Mouse (Mus musculus): ENCODE data around the gene Gon7. TPM values are rescaled to one million over a fixed set of nuclear protein-coding genes. Genes with fewer than 3 reads are reported as not detected.

The Gon7 gene
- polyA plus RNA-seq, 1 experiment from 2014 or later = 16.2 TPM

- H3K36me3 ChIP-seq (ENCODE audit: control insufficient read depth, insufficient read depth, low read length) = no peaks in the 10 kb centered on the region
- no peaks in the 10 kb centered on the region for H3K9me3 ChIP-seq (ENCODE audit: control insufficient read depth, low read length)
- H3K27me3 ChIP-seq (replicated peaks; ENCODE audit: control insufficient read depth, insufficient read depth, low read length) = no peaks in the 10 kb centered on the region
- ATAC-seq (ENCODE audit: low read depth) (no peak), DNase-seq (ENCODE audit: low spot score) (no peak)
- H3K4me2 ChIP-seq (ENCODE audit: low read depth, low read length) = peak overlapping the region; percentile 94; the same call in 1 of the 2 replicates
- H3K4me3 ChIP-seq (ENCODE audit: low read depth, low read length) = peak overlapping the region; percentile 75
- 76% methylated on average over 6 of the region's 6 CpGs for WGBS
- no peak overlapping the region for H3K9ac ChIP-seq (ENCODE audit: low read depth, low read length)
- no peak overlapping the region for H3K27ac ChIP-seq (replicated peaks; ENCODE audit: low read depth, low read length)
- peaks cover 20% of the 10 kb centered on the region for H3K4me1 ChIP-seq (ENCODE audit: control insufficient read depth, insufficient read depth, low read length)
These were observed 51.5 kb downstream of the Gon7 start for GRCm38 (mm10) chr12:102705906-102706640.

- H3K36me3 ChIP-seq (ENCODE audit: control insufficient read depth, insufficient read depth, low read length) = no peaks in the 10 kb centered on the region
- DNase-seq (ENCODE audit: low spot score) (peak; percentile 89), ATAC-seq (ENCODE audit: low read depth) (peak; percentile 78)
- H3K9me3 ChIP-seq (ENCODE audit: control insufficient read depth, low read length) = no peaks in the 10 kb centered on the region
- H3K4me2 ChIP-seq (ENCODE audit: low read depth, low read length) = peak overlapping the region; percentile 94
- H3K27me3 ChIP-seq (replicated peaks; ENCODE audit: control insufficient read depth, insufficient read depth, low read length) = no peaks in the 10 kb centered on the region
- peaks cover 24% of the 10 kb centered on the region for H3K4me1 ChIP-seq (ENCODE audit: control insufficient read depth, insufficient read depth, low read length)
- H3K9ac ChIP-seq (ENCODE audit: low read depth, low read length) = peak overlapping the region; percentile 81
- peak overlapping the region; percentile 75 for H3K4me3 ChIP-seq (ENCODE audit: low read depth, low read length)
- 4% methylated on average over 21 of the region's 45 CpGs for WGBS
- peak overlapping the region; percentile 88 for H3K27ac ChIP-seq (replicated peaks; ENCODE audit: low read depth, low read length)
These were observed 52.3 kb downstream of the Gon7 start for GRCm38 (mm10) chr12:102705216-102705871.

GRCm38 (mm10) chr12:102704457-102705198 lies 53.0 kb downstream of the Gon7 start, which contains the start of gene Itpk1:
TSS of gene Itpk1 (minus strand) at chr12:102704930.
- 0% methylated on average over 15 of the region's 105 CpGs for WGBS
- DNase-seq (ENCODE audit: low spot score) = peak; percentile 69
- Histone ChIP-seq H3K4me1 (ENCODE audit: control insufficient read depth, insufficient read depth, low read length) (peaks cover 28% of the 10 kb centered on the region), H3K9me3 (ENCODE audit: control insufficient read depth, low read length) (no peaks in the 10 kb centered on the region), H3K4me3 (ENCODE audit: low read depth, low read length) (peak within 1 kb of the TSS; percentile 75), H3K36me3 (ENCODE audit: control insufficient read depth, insufficient read depth, low read length) (no peaks in the 10 kb centered on the region), H3K27ac (replicated peaks; ENCODE audit: low read depth, low read length) (peak within 1 kb of the TSS; percentile 88), H3K4me2 (ENCODE audit: low read depth, low read length) (peak within 1 kb of the TSS; percentile 94), H3K9ac (ENCODE audit: low read depth, low read length) (peak within 1 kb of the TSS; percentile 81), H3K27me3 (replicated peaks; ENCODE audit: control insufficient read depth, insufficient read depth, low read length) (no peaks in the 10 kb centered on the region)
- peak; percentile 93 for ATAC-seq (ENCODE audit: low read depth)

GRCm38 (mm10) chr12:102703921-102704408 lies 53.6 kb downstream of the Gon7 start:
- Histone ChIP-seq H3K27ac (replicated peaks; ENCODE audit: low read depth, low read length) (no peak overlapping the region), H3K9ac (ENCODE audit: low read depth, low read length) (peak overlapping the region; percentile 81), H3K9me3 (ENCODE audit: control insufficient read depth, low read length) (no peaks in the 10 kb centered on the region), H3K4me3 (ENCODE audit: low read depth, low read length) (peak overlapping the region; percentile 75), H3K36me3 (ENCODE audit: control insufficient read depth, insufficient read depth, low read length) (no peaks in the 10 kb centered on the region), H3K4me2 (ENCODE audit: low read depth, low read length) (peak overlapping the region; percentile 94), H3K4me1 (ENCODE audit: control insufficient read depth, insufficient read depth, low read length) (peaks cover 28% of the 10 kb centered on the region), H3K27me3 (replicated peaks; ENCODE audit: control insufficient read depth, insufficient read depth, low read length) (no peaks in the 10 kb centered on the region)
- DNase-seq (ENCODE audit: low spot score) (no peak), ATAC-seq (ENCODE audit: low read depth) (no peak)
- WGBS = 5% methylated on average over 17 of the region's 17 CpGs

- ATAC-seq (ENCODE audit: low read depth) (no peak), DNase-seq (ENCODE audit: low spot score) (no peak)
- Histone ChIP-seq H3K4me1 (ENCODE audit: control insufficient read depth, insufficient read depth, low read length) (peaks cover 29% of the 10 kb centered on the region), H3K4me2 (ENCODE audit: low read depth, low read length) (peak overlapping the region; percentile 94), H3K36me3 (ENCODE audit: control insufficient read depth, insufficient read depth, low read length) (no peaks in the 10 kb centered on the region), H3K27ac (replicated peaks; ENCODE audit: low read depth, low read length) (peak overlapping the region; percentile 44), H3K9me3 (ENCODE audit: control insufficient read depth, low read length) (no peaks in the 10 kb centered on the region), H3K9ac (ENCODE audit: low read depth, low read length) (peak overlapping the region; percentile 81; the same call in 1 of the 2 replicates), H3K27me3 (replicated peaks; ENCODE audit: control insufficient read depth, insufficient read depth, low read length) (no peaks in the 10 kb centered on the region), H3K4me3 (ENCODE audit: low read depth, low read length) (peak overlapping the region; percentile 75)
- 39% methylated on average over 6 of the region's 6 CpGs for WGBS
These were observed 54.2 kb downstream of the Gon7 start for GRCm38 (mm10) chr12:102703441-102703840.

Other genes starting within 250 kb of the Gon7 start
- 18.6 and 22.2 TPM in 2 replicates for gene Chga, start 202.8 kb downstream of the Gon7 start, polyA plus RNA-seq (2014; fragmentation: Nextera tagmentation; extraction: Ambion mirVana)
- gene Itpk1, start 52.9 kb downstream of the Gon7 start, polyA plus RNA-seq (2014; fragmentation: Nextera tagmentation; extraction: Ambion mirVana) = 9.6 and 10.9 TPM in 2 replicates
- 17.8 and 23.9 TPM in 2 replicates for gene Moap1, start 14.1 kb downstream of the Gon7 start, polyA plus RNA-seq (2014; fragmentation: Nextera tagmentation; extraction: Ambion mirVana)
- 9.8 and 10.6 TPM in 2 replicates for gene Tmem251, start 14.0 kb downstream of the Gon7 start, polyA plus RNA-seq (2014; fragmentation: Nextera tagmentation; extraction: Ambion mirVana)
- gene Gm28051, start within 50 bp of the Gon7 start, polyA plus RNA-seq (2014; fragmentation: Nextera tagmentation; extraction: Ambion mirVana) = not detected in 2 replicates
- 45.8 and 50.1 TPM in 2 replicates for gene Ubr7, start 164 bp upstream of the Gon7 start, polyA plus RNA-seq (2014; fragmentation: Nextera tagmentation; extraction: Ambion mirVana)
- gene Gm20604, start 869 bp upstream of the Gon7 start, polyA plus RNA-seq (2014; fragmentation: Nextera tagmentation; extraction: Ambion mirVana) = 22.2 and 22.8 TPM in 2 replicates
- gene Btbd7, start 120.7 kb upstream of the Gon7 start, polyA plus RNA-seq (2014; fragmentation: Nextera tagmentation; extraction: Ambion mirVana) = 20.1 and 20.3 TPM in 2 replicates
- not detected in 2 replicates for gene Cox8c, start 141.5 kb upstream of the Gon7 start, polyA plus RNA-seq (2014; fragmentation: Nextera tagmentation; extraction: Ambion mirVana)
- 0.54 and 0.62 TPM in 2 replicates for gene Unc79, start 191.1 kb upstream of the Gon7 start, polyA plus RNA-seq (2014; fragmentation: Nextera tagmentation; extraction: Ambion mirVana)

Data from embryonic facial prominence, embryonic 14.5 days (tissue).